Comparison of ENCODE assay signal across 22 mouse cellular contexts in the genomic region with DNA sequence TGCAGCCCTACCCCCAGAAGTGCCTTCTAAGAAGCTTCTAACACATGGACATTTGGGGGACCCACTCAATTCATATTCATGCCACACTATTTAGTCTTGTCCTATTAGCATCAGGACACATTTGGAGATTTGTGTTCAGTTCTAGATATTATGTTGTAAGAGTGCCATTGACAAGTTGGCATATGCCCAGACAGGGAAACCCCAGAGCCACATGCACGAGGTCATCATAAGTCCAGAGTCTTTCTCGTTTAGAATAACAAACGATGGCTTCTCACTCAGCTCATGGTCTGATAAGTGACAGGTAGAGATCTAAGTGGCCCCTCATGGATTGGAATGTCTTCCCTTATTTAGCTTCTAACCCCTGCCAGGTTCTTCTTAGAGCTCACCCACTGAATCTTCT.
DNase-seq lines count a peak whose midpoint lies in the region; ATAC-seq and TF ChIP-seq lines count a peak whose summit lies in the region.
"Had no signal": no experiment of that assay in that cellular context is flagged by ENCODE, and none has a peak within 500 bp of the region (broad histone marks: within the 10 kb centered on the region; RNA-seq: fewer than 3 reads in every experiment).

No protein-coding gene starts in this region.

- H3K27ac ChIP-seq in heart, embryonic 11.5 days (ENCODE audit: low read depth, low read length) = no peak overlapping the region
- H3K27ac ChIP-seq in liver, adult 2 months (replicated peaks; ENCODE audit: insufficient read depth, low read depth, low read length) = peak overlapping the region; percentile 60; the same call in 1 of the 2 replicates
- no peak overlapping the region for H3K27ac ChIP-seq in lung, embryonic 14.5 days (ENCODE audit: low read depth)
- H3K27ac ChIP-seq: embryonic facial prominence, embryonic 10.5 days; embryonic facial prominence, embryonic 12.5 days had no signal

- no peak overlapping the region for H3K4me2 ChIP-seq in heart, embryonic 11.5 days
- H3K4me2 ChIP-seq in lung, embryonic 14.5 days = no peak overlapping the region
- H3K4me2 ChIP-seq: embryonic facial prominence, embryonic 12.5 days had no signal

- H3K4me1 ChIP-seq in heart, embryonic 11.5 days (ENCODE audit: control insufficient read depth, insufficient read depth, low read length) = peaks cover 7% of the 10 kb centered on the region
- peaks cover 15% of the 10 kb centered on the region; the same call in 1 of the 2 replicates for H3K4me1 ChIP-seq in liver, adult 2 months (ENCODE audit: control insufficient read depth, insufficient read depth, low read length)
- H3K4me1 ChIP-seq in lung, embryonic 14.5 days (ENCODE audit: insufficient read depth) = peaks cover 4% of the 10 kb centered on the region
- H3K4me1 ChIP-seq in lung, adult 2 months (ENCODE audit: control insufficient read depth, insufficient read depth, low read length) = peaks cover 12% of the 10 kb centered on the region
- H3K4me1 ChIP-seq: embryonic facial prominence, embryonic 12.5 days had no signal

- H3K9ac ChIP-seq in heart, embryonic 11.5 days (ENCODE audit: low read depth, low read length) = no peak overlapping the region
- no peak overlapping the region for H3K9ac ChIP-seq in liver, adult 2 months (ENCODE audit: low read depth, low read length)
- no peak overlapping the region for H3K9ac ChIP-seq in lung, embryonic 14.5 days
- H3K9ac ChIP-seq: embryonic facial prominence, embryonic 12.5 days had no signal

- no peak for TF ChIP-seq CTCF in liver, adult 2 months (IDR thresholded peaks at IDR 0.05; ENCODE audit: low read depth, low read length)
- TF ChIP-seq CTCF in lung, embryonic 14.5 days (IDR thresholded peaks at IDR 0.05; ENCODE audit: low read depth) = no peak
- no peak for TF ChIP-seq CTCF in lung, adult 2 months (IDR thresholded peaks at IDR 0.05; ENCODE audit: insufficient read depth, low read length)

- no peak overlapping the region for H3K4me3 ChIP-seq in heart, embryonic 11.5 days (ENCODE audit: low read depth, low read length)
- H3K4me3 ChIP-seq in liver, adult 2 months (ENCODE audit: insufficient read depth, low read depth, low read length) = no peak overlapping the region
- no peak overlapping the region for H3K4me3 ChIP-seq in lung, embryonic 14.5 days (ENCODE audit: low read depth, low read length)
- no peak overlapping the region for H3K4me3 ChIP-seq in lung, adult 2 months (replicated peaks; ENCODE audit: extremely low read depth, low read depth, low read length)
- H3K4me3 ChIP-seq: embryonic facial prominence, embryonic 10.5 days; embryonic facial prominence, embryonic 12.5 days had no signal

- H3K9me3 ChIP-seq in heart, embryonic 11.5 days (replicated peaks; ENCODE audit: control insufficient read depth, low read length) = no peaks in the 10 kb centered on the region
- no peaks in the 10 kb centered on the region for H3K9me3 ChIP-seq in lung, embryonic 14.5 days (ENCODE audit: low read depth, low read length)
- H3K9me3 ChIP-seq: embryonic facial prominence, embryonic 10.5 days; embryonic facial prominence, embryonic 12.5 days; G1E had no signal

- TF ChIP-seq POLR2A in liver, adult 2 months (IDR thresholded peaks at IDR 0.05; ENCODE audit: extremely low read depth, insufficient read depth, low read length) = no peak
- no peak for TF ChIP-seq POLR2A in lung, adult 2 months (IDR thresholded peaks at IDR 0.05; ENCODE audit: borderline replicate concordance, extremely low read depth, low read depth, low read length)

- no peak for ATAC-seq in heart, embryonic 11.5 days (replicated peaks; ENCODE audit: insufficient number of reproducible peaks, low FRiP score, low TSS enrichment)
- ATAC-seq in lung, embryonic 14.5 days (ENCODE audit: insufficient read depth) = no peak
- ATAC-seq: activated CD4-positive, CD25-positive, alpha-beta regulatory T cell, adult 4 months; forebrain, embryonic 14.5 days; forebrain, embryonic 16.5 days; Patski had no signal

- DNase-seq in heart, adult 11 months = peak; percentile 42
- DNase-seq in liver, adult 2 months (ENCODE audit: extremely low read depth, low read depth, low spot score) = peak; percentile 77
- no peak for DNase-seq in liver
- peak; percentile 34 for DNase-seq in lung, embryonic 14.5 days
- no peak for DNase-seq in lung, adult 2 months
- no peak for DNase-seq in urinary bladder, postnatal 14 days (ENCODE audit: low spot score)
- DNase-seq: adrenal gland, adult 8-10 months; adrenal gland, postnatal 14 days; adrenal gland, postnatal 36 days; cerebellum, adult 11-12 months; cerebellum, adult 2 months; cerebellum, adult 9-10 months; cerebellum, postnatal 10 days; cerebellum, postnatal 25 days had no signal

- WGBS in heart, embryonic 11.5 days (ENCODE audit: insufficient replicate concordance) = 41% methylated on average over 3 of the region's 3 CpGs
- WGBS in liver, adult 2 months = 6% methylated on average over 3 of the region's 3 CpGs
- WGBS in lung, embryonic 14.5 days = 34% methylated on average over 3 of the region's 3 CpGs
- WGBS in lung, adult 2 months = 21% methylated on average over 3 of the region's 3 CpGs

- H3K36me3 ChIP-seq in heart, embryonic 11.5 days (ENCODE audit: control insufficient read depth, insufficient read depth, low read length) = no peaks in the 10 kb centered on the region
- H3K36me3 ChIP-seq in liver, adult 2 months (ENCODE audit: control insufficient read depth, insufficient read depth, low read length) = no peaks in the 10 kb centered on the region
- no peaks in the 10 kb centered on the region for H3K36me3 ChIP-seq in lung, embryonic 14.5 days (ENCODE audit: insufficient read depth)
- H3K36me3 ChIP-seq: embryonic facial prominence, embryonic 10.5 days; embryonic facial prominence, embryonic 12.5 days; G1E had no signal

- no peaks in the 10 kb centered on the region for H3K79me2 ChIP-seq in liver, adult 2 months (ENCODE audit: control insufficient read depth, insufficient read depth, low read length)

- H3K27me3 ChIP-seq in heart, embryonic 11.5 days (ENCODE audit: control insufficient read depth, insufficient read depth, low read length) = no peaks in the 10 kb centered on the region
- no peaks in the 10 kb centered on the region for H3K27me3 ChIP-seq in liver, adult 2 months (ENCODE audit: control insufficient read depth, insufficient read depth, low read length)
- no peaks in the 10 kb centered on the region for H3K27me3 ChIP-seq in lung, embryonic 14.5 days (ENCODE audit: insufficient read depth, low read length)
- H3K27me3 ChIP-seq: embryonic facial prominence, embryonic 12.5 days had no signal

Comparison
In these comparisons a context has a peak if more than half of its experiments do, and no peak if none do; other contexts are left out.
1. DNase-seq: peak in heart, adult 11 months (single experiment), liver, adult 2 months (single experiment) and lung, embryonic 14.5 days (single experiment); none in liver (single experiment), lung, adult 2 months (single experiment) and urinary bladder, postnatal 14 days (single experiment).